Mouse (Mus musculus) intestine, embryonic 14.5 days (tissue): ENCODE measurements at regions not wholly inside any gene's neighbourhood (a gene's known extent, or its start where the extent isn't known, plus 50 kb on each side); places are given as distances from the start of the nearest gene placed in this dataset. TPM values are rescaled to one million over a fixed set of nuclear protein-coding genes. Genes with fewer than 3 reads are reported as not detected.

Experiments
- ATAC-seq: fragments of 200-750 bp; cut with Nextera tagmentation; replicated peaks from 2 replicates; pipeline ENCODE4 v1.8.0; 2017; ENCODE audit warnings: low read depth, moderate number of reproducible peaks, moderate TSS enrichment, moderate library complexity; ENCODE audit not compliant: low FRiP score, low TSS enrichment
- DNase-seq: peaks from one replicate; pipeline ENCODE4 v3.0.0-alpha.2; 2018; ENCODE audit warnings: low spot score
- H3K27ac ChIP-seq: fragments of 300-500 bp; sonication (generic); 2 replicates; pipeline ENCODE4 v1.5.1; 2014; ENCODE audit warnings: low read depth, mild to moderate bottlenecking, control low read depth
- H3K27me3 ChIP-seq: fragments of 300-500 bp; sonication (generic); replicated peaks from 2 replicates; pipeline ENCODE4 v1.6.1; 2014; ENCODE audit warnings: low read length, control low read depth; ENCODE audit not compliant: control insufficient read depth, insufficient read depth
- H3K36me3 ChIP-seq: fragments of 300-500 bp; sonication (generic); 2 replicates; pipeline ENCODE4 v1.6.1; 2014; ENCODE audit warnings: low read length, control low read depth; ENCODE audit not compliant: control insufficient read depth, insufficient read depth
- H3K4me1 ChIP-seq: fragments of 300-500 bp; sonication (generic); replicated peaks from 2 replicates; pipeline ENCODE4 v1.6.1; 2014; ENCODE audit warnings: low read length, control low read depth, mixed read lengths; ENCODE audit not compliant: control insufficient read depth, insufficient read depth
- H3K4me2 ChIP-seq: fragments of 300-500 bp; sonication (generic); 2 replicates; pipeline ENCODE4 v1.6.1; 2014; ENCODE audit warnings: low read length
- H3K4me3 ChIP-seq: fragments of 300-500 bp; sonication (generic); 2 replicates; pipeline ENCODE4 v1.5.1; 2014; ENCODE audit warnings: low read depth, low read length, control low read depth, mixed read lengths
- H3K9ac ChIP-seq: fragments of 300-500 bp; sonication (generic); 2 replicates; pipeline ENCODE4 v1.6.1; 2014; ENCODE audit warnings: mild to moderate bottlenecking, low read length
- H3K9me3 ChIP-seq: fragments of 300-500 bp; sonication (generic); 2 replicates; pipeline ENCODE4 v1.6.1; 2016; ENCODE audit warnings: low read length, control low read depth; ENCODE audit not compliant: control insufficient read depth
- WGBS: fragments of 180-500 bp; shearing (Covaris S2); extraction: QIAGEN DNeasy Blood & Tissue Kit; methylation state at CpG from one replicate; pipeline ENCODE4 v1.1.7; 2014; 5-methylcytosine and 5-hydroxymethylcytosine counted together
- microRNA-seq: library from miRNA; unstranded; fragments of <30 nt; microRNA quantifications from one replicate; pipeline ENCODE4, GENCODE M21; 2016

DNA sequence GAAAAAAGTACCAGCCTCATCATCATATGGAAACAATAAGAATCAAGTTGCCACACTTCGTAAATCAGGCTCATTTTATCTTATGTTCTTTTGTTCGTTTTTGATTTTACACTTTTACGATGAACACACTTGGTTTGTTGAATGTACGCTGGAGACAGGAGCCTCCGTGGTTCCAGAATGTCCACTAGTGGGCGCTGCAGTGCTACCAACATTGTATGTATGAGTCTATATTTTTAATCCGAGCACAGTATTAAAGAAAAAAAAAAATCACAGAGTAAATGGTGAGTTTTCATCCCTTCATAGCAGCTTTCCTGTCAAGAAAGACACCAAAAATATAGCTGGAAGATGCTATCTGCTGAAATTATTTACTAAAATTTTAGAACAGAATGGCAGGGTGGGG is 60.6 kb upstream of the Zfhx3 start:
- Histone ChIP-seq H3K27ac (no peak overlapping the region), H3K4me2 (no peak overlapping the region), H3K27me3 (no peaks in the 10 kb centered on the region), H3K4me3 (no peak overlapping the region), H3K9me3 (no peaks in the 10 kb centered on the region), H3K9ac (no peak overlapping the region), H3K4me1 (peaks cover 9% of the 10 kb centered on the region; the same call in 1 of the 2 replicates), H3K36me3 (no peaks in the 10 kb centered on the region)
- ATAC-seq (no peak), DNase-seq (peak; percentile 83)
- 23% methylated on average over 7 of the region's 7 CpGs for WGBS

DNA sequence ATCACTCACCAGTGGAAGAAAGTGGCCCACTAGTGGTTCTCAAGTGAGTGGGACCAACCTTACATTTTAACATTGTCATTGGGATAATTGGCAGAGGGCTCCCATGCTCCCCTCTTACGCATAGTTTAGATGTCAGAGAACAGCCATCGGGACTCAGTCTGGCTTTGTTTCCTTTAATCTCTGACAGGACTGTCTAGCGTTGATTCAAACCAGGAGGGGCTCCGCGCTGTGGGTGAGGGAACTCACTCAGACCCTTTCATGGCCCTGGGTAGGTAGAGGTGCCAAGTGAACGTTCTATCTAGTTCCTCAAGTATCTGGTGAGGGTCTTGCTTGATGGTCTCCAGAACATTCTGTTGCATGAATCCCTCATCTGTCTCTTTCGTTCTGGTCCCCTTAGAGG is 56.9 kb upstream of the Zfhx3 start:
- H3K4me1 ChIP-seq = peaks cover 14% of the 10 kb centered on the region; the same call in 1 of the 2 replicates
- H3K27ac ChIP-seq = peak overlapping the region; percentile 58
- DNase-seq (no peak), ATAC-seq (no peak; the same call in none of the 2 replicates)
- H3K4me3 ChIP-seq = no peak overlapping the region
- H3K36me3 ChIP-seq = no peaks in the 10 kb centered on the region
- WGBS = 25% methylated on average over 7 of the region's 7 CpGs
- no peaks in the 10 kb centered on the region for H3K27me3 ChIP-seq
- H3K9ac ChIP-seq = no peak overlapping the region
- no peaks in the 10 kb centered on the region for H3K9me3 ChIP-seq
- no peak overlapping the region for H3K4me2 ChIP-seq

DNA sequence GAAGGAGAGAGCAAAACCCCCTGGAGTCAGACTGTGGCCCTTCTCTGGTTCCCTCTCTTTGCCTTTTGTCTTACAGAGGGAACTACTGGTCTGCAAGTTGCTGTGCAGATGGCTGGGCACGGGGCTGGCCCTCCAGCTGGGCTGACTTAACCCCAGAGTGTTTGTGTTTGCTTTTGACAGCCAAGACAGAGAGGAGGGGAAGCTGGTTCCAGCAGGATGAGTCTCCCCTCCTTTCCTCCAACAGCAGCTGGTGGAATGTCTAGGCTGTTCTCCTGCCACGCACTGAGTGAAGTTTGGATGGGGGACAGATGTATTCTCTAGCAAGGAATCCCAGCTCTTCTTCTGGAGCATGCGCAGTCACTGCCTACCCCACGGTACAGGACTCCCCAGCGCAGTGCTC is 56.5 kb upstream of the Zfhx3 start:
- DNase-seq (peak; percentile 72), ATAC-seq (peak; percentile 85)
- Histone ChIP-seq H3K4me2 (no peak overlapping the region), H3K36me3 (no peaks in the 10 kb centered on the region), H3K27ac (peak overlapping the region; percentile 58), H3K27me3 (no peaks in the 10 kb centered on the region), H3K4me3 (no peak overlapping the region), H3K4me1 (peaks cover 14% of the 10 kb centered on the region; the same call in 1 of the 2 replicates), H3K9ac (no peak overlapping the region), H3K9me3 (no peaks in the 10 kb centered on the region)
- 27% methylated on average over 5 of the region's 5 CpGs for WGBS

DNA sequence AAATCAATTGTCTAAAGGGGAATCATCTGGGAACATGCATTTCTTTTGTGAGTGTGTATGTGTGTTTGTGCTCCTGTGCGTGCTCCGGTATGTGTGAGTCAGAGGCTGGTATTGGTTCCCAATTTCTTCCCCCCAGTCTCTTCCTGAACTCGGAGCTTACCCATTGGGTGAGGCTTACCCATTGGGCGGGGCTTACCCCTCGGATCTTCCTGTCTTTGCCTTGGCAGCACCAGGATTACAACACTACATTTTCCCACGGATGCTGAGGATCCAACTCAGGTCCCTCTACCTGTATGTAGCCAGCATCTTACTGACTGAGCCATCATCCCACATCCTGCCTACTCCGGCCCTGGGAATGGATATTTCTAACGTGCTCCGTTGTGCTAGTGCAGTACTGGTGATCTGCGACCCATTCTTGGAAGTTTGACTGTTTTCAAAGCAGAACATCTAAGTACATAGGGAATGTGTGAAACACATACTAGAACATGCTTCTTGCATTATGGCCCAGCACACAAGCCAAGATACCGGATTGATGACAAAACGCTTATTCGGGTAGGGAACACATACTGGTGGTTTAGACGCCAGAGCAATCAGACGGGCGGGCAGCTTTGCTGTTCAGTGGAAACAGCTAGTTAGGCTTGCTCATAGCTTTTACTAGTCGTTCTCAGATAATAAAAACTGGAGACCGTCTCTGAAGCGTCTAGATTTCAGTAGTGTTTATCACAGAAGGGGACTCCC is 55.8 kb upstream of the Zfhx3 start:
- H3K4me3 ChIP-seq = no peak overlapping the region
- ATAC-seq (no peak), DNase-seq (no peak)
- H3K4me2 ChIP-seq = no peak overlapping the region; the same call in 1 of the 2 replicates
- peak overlapping the region; percentile 58; the same call in 1 of the 2 replicates for H3K27ac ChIP-seq
- no peaks in the 10 kb centered on the region for H3K36me3 ChIP-seq
- 72% methylated on average over 19 of the region's 19 CpGs for WGBS
- H3K4me1 ChIP-seq = peaks cover 14% of the 10 kb centered on the region; the same call in 1 of the 2 replicates
- H3K9ac ChIP-seq = no peak overlapping the region
- H3K27me3 ChIP-seq = no peaks in the 10 kb centered on the region
- H3K9me3 ChIP-seq = no peaks in the 10 kb centered on the region

DNA sequence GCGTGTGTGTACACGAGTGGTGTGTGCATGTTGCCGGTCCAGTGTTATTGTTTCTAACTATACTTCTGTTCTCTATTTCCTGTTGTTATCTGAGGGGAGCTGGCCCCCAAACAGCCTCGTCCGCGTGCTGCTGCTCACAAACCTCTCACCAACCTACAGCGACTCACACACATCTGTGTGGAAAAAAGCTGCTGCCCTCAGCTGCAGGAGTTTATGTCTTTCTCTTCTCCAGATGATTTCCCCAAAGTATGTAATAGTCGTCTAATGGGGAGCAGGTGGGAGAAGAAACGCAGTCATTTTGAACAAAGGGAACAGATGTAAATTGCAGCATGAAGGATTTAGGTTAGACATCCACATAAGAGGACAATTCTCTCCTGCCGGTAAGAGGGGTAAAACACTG is 55.1 kb upstream of the Zfhx3 start:
- no peak for DNase-seq

DNA sequence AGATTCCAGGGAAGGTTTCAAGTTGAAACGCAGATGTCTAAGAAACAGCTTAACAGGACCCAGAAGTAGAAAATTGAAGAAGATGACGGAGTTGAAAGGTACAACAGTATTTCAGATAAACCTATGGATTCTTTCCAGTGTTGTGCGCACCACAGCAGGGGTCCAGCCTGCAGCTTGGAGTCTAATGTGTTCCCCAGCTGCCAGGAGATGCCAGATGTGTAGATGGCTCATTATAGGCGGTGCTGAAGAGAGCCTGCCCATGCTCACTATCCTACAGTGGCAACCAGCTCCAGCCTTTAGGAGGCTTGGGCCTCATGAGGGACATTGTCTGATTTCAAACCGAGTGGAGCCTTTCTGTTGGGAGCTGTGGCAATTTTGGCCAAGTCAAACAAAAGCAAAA is 51.5 kb upstream of the Zfhx3 start:
- no peaks in the 10 kb centered on the region for H3K9me3 ChIP-seq
- no peaks in the 10 kb centered on the region for H3K36me3 ChIP-seq
- no peak overlapping the region for H3K27ac ChIP-seq
- peaks cover 9% of the 10 kb centered on the region; the same call in 1 of the 2 replicates for H3K4me1 ChIP-seq
- 78% methylated on average over 5 of the region's 5 CpGs for WGBS
- no peak for DNase-seq
- H3K4me2 ChIP-seq = no peak overlapping the region
- H3K9ac ChIP-seq = no peak overlapping the region
- H3K4me3 ChIP-seq = no peak overlapping the region
- ATAC-seq = no peak
- no peaks in the 10 kb centered on the region for H3K27me3 ChIP-seq

More for the DNA sequence above, 55.1 kb upstream of the Zfhx3 start:
- Histone ChIP-seq H3K4me1 (peaks cover 14% of the 10 kb centered on the region; the same call in 1 of the 2 replicates), H3K9ac (no peak overlapping the region), H3K27me3 (no peaks in the 10 kb centered on the region), H3K9me3 (no peaks in the 10 kb centered on the region), H3K4me3 (no peak overlapping the region), H3K36me3 (no peaks in the 10 kb centered on the region), H3K27ac (no peak overlapping the region), H3K4me2 (no peak overlapping the region; the same call in 1 of the 2 replicates)
- ATAC-seq = no peak
- 35% methylated on average over 10 of the region's 10 CpGs for whole genome bisulfite sequencing

Small RNA genes lying in the stretch of these regions (microRNA-seq; reads per million reads assigned to microRNA genes)
- gene Gm22825 (not detected), gene Gm23646 (not detected)
